Mouse (Mus musculus): ENCODE measurements at regions not wholly inside any gene's neighbourhood (a gene's known extent, or its start where the extent isn't known, plus 50 kb on each side); places are given as distances from the start of the nearest gene placed in this dataset.
A peak's percentile ranks its signal among the peaks of the same experiment; 100 is the strongest.

- no peak for DNase-seq
Measured at GRCm38 (mm10) chr15:6934564-6934980, 59.8 kb upstream of the Osmr start.

GRCm38 (mm10) chr15:6941491-6941890 is 66.7 kb upstream of the Osmr start:
- DNase-seq = no peak

- no peak for DNase-seq
Measured at GRCm38 (mm10) chr15:6949236-6949635, 74.5 kb upstream of the Osmr start.

- DNase-seq = peak; percentile 9 to 25
Measured at GRCm38 (mm10) chr15:6949686-6950085, 74.9 kb upstream of the Osmr start.

GRCm38 (mm10) chr15:6950503-6950902 is 75.7 kb upstream of the Osmr start:
- no peak for DNase-seq

GRCm38 (mm10) chr15:6953556-6953955 is 78.8 kb upstream of the Osmr start:
- no peak for DNase-seq

GRCm38 (mm10) chr15:6953970-6954791 is 79.4 kb upstream of the Osmr start:
- no peak for DNase-seq

- no peak for DNase-seq
Measured at GRCm38 (mm10) chr15:6959911-6960310, 85.1 kb upstream of the Osmr start.

GRCm38 (mm10) chr15:6960753-6961746 is 86.3 kb upstream of the Osmr start:
- peak; percentile 27 to 35 for DNase-seq

GRCm38 (mm10) chr15:6964635-6965034 is 89.9 kb upstream of the Osmr start:
- DNase-seq = no peak

GRCm38 (mm10) chr15:6965446-6965845 is 90.7 kb upstream of the Osmr start:
- DNase-seq = no peak

GRCm38 (mm10) chr15:6974410-6974809 is 99.6 kb upstream of the Osmr start:
- no peak for DNase-seq

- no peak for DNase-seq
Measured at GRCm38 (mm10) chr15:6981430-6981829, 106.7 kb upstream of the Osmr start.

- DNase-seq = no peak
Measured at GRCm38 (mm10) chr15:6983320-6983719, 107.1 kb upstream of the Lifr start.

- DNase-seq = peak in 1 of 2 experiments; percentile 11
Measured at GRCm38 (mm10) chr15:6988187-6988586, 102.2 kb upstream of the Lifr start.

GRCm38 (mm10) chr15:6989094-6989493 is 101.3 kb upstream of the Lifr start:
- no peak for DNase-seq

- DNase-seq = no peak
Measured at GRCm38 (mm10) chr15:6993226-6993625, 97.2 kb upstream of the Lifr start.

- DNase-seq = no peak
Measured at GRCm38 (mm10) chr15:6995246-6995645, 95.2 kb upstream of the Lifr start.

GRCm38 (mm10) chr15:6997871-6998270 is 92.5 kb upstream of the Lifr start:
- DNase-seq = no peak

GRCm38 (mm10) chr15:6998576-6999070 is 91.8 kb upstream of the Lifr start:
- no peak for DNase-seq

GRCm38 (mm10) chr15:6999667-7000066 is 90.7 kb upstream of the Lifr start:
- DNase-seq = no peak

- no peak for DNase-seq
Measured at GRCm38 (mm10) chr15:7002226-7002625, 88.2 kb upstream of the Lifr start.

- DNase-seq = no peak
Measured at GRCm38 (mm10) chr15:7003311-7003710, 87.1 kb upstream of the Lifr start.
